Mouse (Mus musculus): ENCODE results near the gene Capg. TPM values are rescaled to one million over a fixed set of nuclear protein-coding genes. Genes with fewer than 3 reads are reported as not detected.

Capg gene
- 75.8 and 82.9 TPM in 2 replicates for polyA plus RNA-seq (2015; fragmentation: Nextera tagmentation; extraction: Ambion mirVana)

- peak within 1 kb of the TSS; percentile 90 for H3K27ac ChIP-seq (ENCODE audit: low read length)
- peak within 1 kb of the TSS; percentile 66 for H3K4me2 ChIP-seq (ENCODE audit: low read depth, low read length)
- H3K9me3 ChIP-seq (ENCODE audit: control insufficient read depth, low read length) = 0 out of 2 replicates have a peak, but pooled peaks cover 2% of the 10 kb centered on the region
- H3K27me3 ChIP-seq (ENCODE audit: control insufficient read depth, insufficient read depth, low read depth, low read length) = no peaks in the 10 kb centered on the region
- peak; percentile 67 for ATAC-seq (ENCODE audit: low read depth)
- WGBS = 9% methylated on average over 23 of the region's 23 CpGs
- no peaks in the 10 kb centered on the region for H3K36me3 ChIP-seq (ENCODE audit: control insufficient read depth, insufficient read depth, low read length)
- peak within 1 kb of the TSS; percentile 52 for H3K4me3 ChIP-seq (ENCODE audit: low read length)
- peaks cover 16% of the 10 kb centered on the region for H3K4me1 ChIP-seq (replicated peaks; ENCODE audit: control insufficient read depth, insufficient read depth, low read length)
- H3K9ac ChIP-seq (ENCODE audit: low read length) = peak within 1 kb of the TSS; percentile 76
Measured at GRCm38 (mm10) chr6:72544283-72544987, at the start of gene Capg. TSS of gene Capg (plus strand) at chr6:72544391.

- no peaks in the 10 kb centered on the region for H3K27me3 ChIP-seq (ENCODE audit: control insufficient read depth, insufficient read depth, low read depth, low read length)
- H3K27ac ChIP-seq (ENCODE audit: low read length) = no peak overlapping the region
- ATAC-seq (ENCODE audit: low read depth) = 0 out of 2 replicates have a peak, but pooled peaks have one; percentile 18
- no peaks in the 10 kb centered on the region for H3K4me1 ChIP-seq (replicated peaks; ENCODE audit: control insufficient read depth, insufficient read depth, low read length)
- no peak overlapping the region for H3K9ac ChIP-seq (ENCODE audit: low read length)
- no peaks in the 10 kb centered on the region for H3K9me3 ChIP-seq (ENCODE audit: control insufficient read depth, low read length)
- no peaks in the 10 kb centered on the region for H3K36me3 ChIP-seq (ENCODE audit: control insufficient read depth, insufficient read depth, low read length)
- no peak overlapping the region for H3K4me2 ChIP-seq (ENCODE audit: low read depth, low read length)
- 34% methylated on average over 5 of the region's 5 CpGs for WGBS
- no peak overlapping the region for H3K4me3 ChIP-seq (ENCODE audit: low read length)
Measured at GRCm38 (mm10) chr6:72498950-72499349, 45.2 kb upstream of the Capg start.

- Histone ChIP-seq H3K9me3 (ENCODE audit: control insufficient read depth, low read length) (no peaks in the 10 kb centered on the region), H3K4me3 (ENCODE audit: low read length) (no peak overlapping the region)
Measured at GRCm38 (mm10) chr6:72503309-72503708, 40.9 kb upstream of the Capg start.

GRCm38 (mm10) chr6:72503939-72504338 is 40.3 kb upstream of the Capg start:
- H3K4me3 ChIP-seq (ENCODE audit: low read length) = no peak overlapping the region
- WGBS = 84% methylated on average over 2 of the region's 2 CpGs
- no peak overlapping the region for H3K9ac ChIP-seq (ENCODE audit: low read length)
- H3K9me3 ChIP-seq (ENCODE audit: control insufficient read depth, low read length) = no peaks in the 10 kb centered on the region
- no peak overlapping the region for H3K27ac ChIP-seq (ENCODE audit: low read length)
- no peaks in the 10 kb centered on the region for H3K27me3 ChIP-seq (ENCODE audit: control insufficient read depth, insufficient read depth, low read depth, low read length)
- H3K36me3 ChIP-seq (ENCODE audit: control insufficient read depth, insufficient read depth, low read length) = no peaks in the 10 kb centered on the region
- H3K4me2 ChIP-seq (ENCODE audit: low read depth, low read length) = no peak overlapping the region
- H3K4me1 ChIP-seq (replicated peaks; ENCODE audit: control insufficient read depth, insufficient read depth, low read length) = no peaks in the 10 kb centered on the region
- ATAC-seq (ENCODE audit: low read depth) = no peak

More at GRCm38 (mm10) chr6:72503309-72503708, 40.9 kb upstream of the Capg start:
- ATAC-seq (ENCODE audit: low read depth) = no peak
- Histone ChIP-seq H3K4me1 (replicated peaks; ENCODE audit: control insufficient read depth, insufficient read depth, low read length) (no peaks in the 10 kb centered on the region), H3K27me3 (ENCODE audit: control insufficient read depth, insufficient read depth, low read depth, low read length) (no peaks in the 10 kb centered on the region), H3K36me3 (ENCODE audit: control insufficient read depth, insufficient read depth, low read length) (no peaks in the 10 kb centered on the region), H3K27ac (ENCODE audit: low read length) (no peak overlapping the region), H3K4me2 (ENCODE audit: low read depth, low read length) (no peak overlapping the region), H3K9ac (ENCODE audit: low read length) (no peak overlapping the region)

GRCm38 (mm10) chr6:72506104-72506503 is 38.1 kb upstream of the Capg start:
- Histone ChIP-seq H3K27me3 (ENCODE audit: control insufficient read depth, insufficient read depth, low read depth, low read length) (no peaks in the 10 kb centered on the region), H3K9ac (ENCODE audit: low read length) (no peak overlapping the region), H3K27ac (ENCODE audit: low read length) (no peak overlapping the region), H3K36me3 (ENCODE audit: control insufficient read depth, insufficient read depth, low read length) (no peaks in the 10 kb centered on the region), H3K4me1 (replicated peaks; ENCODE audit: control insufficient read depth, insufficient read depth, low read length) (peaks cover 8% of the 10 kb centered on the region), H3K9me3 (ENCODE audit: control insufficient read depth, low read length) (no peaks in the 10 kb centered on the region), H3K4me3 (ENCODE audit: low read length) (no peak overlapping the region), H3K4me2 (ENCODE audit: low read depth, low read length) (no peak overlapping the region)
- 67% methylated on average over 1 of the region's 1 CpGs for WGBS
- no peak for ATAC-seq (ENCODE audit: low read depth)

- no peak for ATAC-seq (ENCODE audit: low read depth)
- no peak overlapping the region for H3K4me3 ChIP-seq (ENCODE audit: low read length)
- H3K27ac ChIP-seq (ENCODE audit: low read length) = no peak overlapping the region
- H3K9me3 ChIP-seq (ENCODE audit: control insufficient read depth, low read length) = no peaks in the 10 kb centered on the region
- WGBS = 80% methylated on average over 4 of the region's 4 CpGs
- H3K27me3 ChIP-seq (ENCODE audit: control insufficient read depth, insufficient read depth, low read depth, low read length) = no peaks in the 10 kb centered on the region
- no peak overlapping the region for H3K4me2 ChIP-seq (ENCODE audit: low read depth, low read length)
- peaks cover 24% of the 10 kb centered on the region for H3K4me1 ChIP-seq (replicated peaks; ENCODE audit: control insufficient read depth, insufficient read depth, low read length)
- no peaks in the 10 kb centered on the region for H3K36me3 ChIP-seq (ENCODE audit: control insufficient read depth, insufficient read depth, low read length)
- peak overlapping the region; percentile 9; the same call in 1 of the 2 replicates for H3K9ac ChIP-seq (ENCODE audit: low read length)
Measured at GRCm38 (mm10) chr6:72508596-72508995, 35.6 kb upstream of the Capg start.

GRCm38 (mm10) chr6:72509872-72510435 is 34.2 kb upstream of the Capg start:
- H3K27ac ChIP-seq (ENCODE audit: low read length) = peak overlapping the region; percentile 43; the same call in 1 of the 2 replicates
- H3K4me2 ChIP-seq (ENCODE audit: low read depth, low read length) = no peak overlapping the region
- H3K4me1 ChIP-seq (replicated peaks; ENCODE audit: control insufficient read depth, insufficient read depth, low read length) = peaks cover 26% of the 10 kb centered on the region
- no peak for ATAC-seq (ENCODE audit: low read depth)
- H3K4me3 ChIP-seq (ENCODE audit: low read length) = no peak overlapping the region
- no peaks in the 10 kb centered on the region for H3K9me3 ChIP-seq (ENCODE audit: control insufficient read depth, low read length)
- peak overlapping the region; percentile 22; the same call in 1 of the 2 replicates for H3K9ac ChIP-seq (ENCODE audit: low read length)
- no peaks in the 10 kb centered on the region for H3K36me3 ChIP-seq (ENCODE audit: control insufficient read depth, insufficient read depth, low read length)
- H3K27me3 ChIP-seq (ENCODE audit: control insufficient read depth, insufficient read depth, low read depth, low read length) = no peaks in the 10 kb centered on the region
- 57% methylated on average over 2 of the region's 2 CpGs for WGBS

- Histone ChIP-seq H3K27me3 (ENCODE audit: control insufficient read depth, insufficient read depth, low read depth, low read length) (no peaks in the 10 kb centered on the region), H3K9ac (ENCODE audit: low read length) (no peak overlapping the region; the same call in 1 of the 2 replicates), H3K36me3 (ENCODE audit: control insufficient read depth, insufficient read depth, low read length) (no peaks in the 10 kb centered on the region), H3K4me1 (replicated peaks; ENCODE audit: control insufficient read depth, insufficient read depth, low read length) (peaks cover 26% of the 10 kb centered on the region), H3K4me2 (ENCODE audit: low read depth, low read length) (no peak overlapping the region), H3K9me3 (ENCODE audit: control insufficient read depth, low read length) (no peaks in the 10 kb centered on the region), H3K4me3 (ENCODE audit: low read length) (no peak overlapping the region), H3K27ac (ENCODE audit: low read length) (peak overlapping the region; percentile 43)
- no peak for ATAC-seq (ENCODE audit: low read depth)
- whole genome bisulfite sequencing = 41% methylated on average over 6 of the region's 6 CpGs
Measured at GRCm38 (mm10) chr6:72510686-72511421, 33.3 kb upstream of the Capg start.

Data from lung, embryonic 16.5 days (tissue).